Mouse (Mus musculus) olfactory bulb, adult 2 months (tissue): ENCODE data around the gene Cd27.

ENCODE experiments used
- CTCF ChIP-seq: fragments of 200-500 bp; IDR thresholded peaks from 2 replicates; pipeline ENCODE4 v1.5.1; 2012; ENCODE audit warnings: low read depth, mild to moderate bottlenecking, low read length, moderate library complexity; ENCODE audit not compliant: insufficient read depth
- POLR2A ChIP-seq: fragments of 200-500 bp; IDR thresholded peaks from 2 replicates; pipeline ENCODE4 v1.6.1; 2012; ENCODE audit warnings: mild to moderate bottlenecking, low read depth, low read length, moderate library complexity; ENCODE audit not compliant: insufficient read depth

DNA sequence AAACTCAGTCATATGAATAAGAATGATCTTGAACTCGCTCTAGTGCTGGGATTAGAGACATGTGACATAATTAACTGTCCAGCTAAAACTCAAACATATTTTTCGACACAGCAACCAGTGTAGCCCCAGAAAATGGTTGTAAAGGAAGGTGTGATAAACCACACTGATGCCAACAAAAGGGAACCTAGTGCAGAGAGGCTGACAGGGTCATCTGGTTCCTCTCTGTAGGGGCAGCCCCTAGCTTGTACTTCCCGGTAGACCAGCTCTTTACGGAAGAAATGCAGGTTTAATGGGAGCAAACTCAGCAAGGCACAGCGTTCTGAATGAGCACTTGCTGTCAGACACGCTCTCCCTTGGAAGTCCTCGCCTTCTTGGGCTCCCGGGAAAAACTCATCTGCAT, 42.9 kb upstream of the Cd27 start:
- TF ChIP-seq POLR2A = no peak
- no peak for TF ChIP-seq CTCF
